Mouse (Mus musculus): Measurements from ENCODE around the gene Rab1b.

DNA sequence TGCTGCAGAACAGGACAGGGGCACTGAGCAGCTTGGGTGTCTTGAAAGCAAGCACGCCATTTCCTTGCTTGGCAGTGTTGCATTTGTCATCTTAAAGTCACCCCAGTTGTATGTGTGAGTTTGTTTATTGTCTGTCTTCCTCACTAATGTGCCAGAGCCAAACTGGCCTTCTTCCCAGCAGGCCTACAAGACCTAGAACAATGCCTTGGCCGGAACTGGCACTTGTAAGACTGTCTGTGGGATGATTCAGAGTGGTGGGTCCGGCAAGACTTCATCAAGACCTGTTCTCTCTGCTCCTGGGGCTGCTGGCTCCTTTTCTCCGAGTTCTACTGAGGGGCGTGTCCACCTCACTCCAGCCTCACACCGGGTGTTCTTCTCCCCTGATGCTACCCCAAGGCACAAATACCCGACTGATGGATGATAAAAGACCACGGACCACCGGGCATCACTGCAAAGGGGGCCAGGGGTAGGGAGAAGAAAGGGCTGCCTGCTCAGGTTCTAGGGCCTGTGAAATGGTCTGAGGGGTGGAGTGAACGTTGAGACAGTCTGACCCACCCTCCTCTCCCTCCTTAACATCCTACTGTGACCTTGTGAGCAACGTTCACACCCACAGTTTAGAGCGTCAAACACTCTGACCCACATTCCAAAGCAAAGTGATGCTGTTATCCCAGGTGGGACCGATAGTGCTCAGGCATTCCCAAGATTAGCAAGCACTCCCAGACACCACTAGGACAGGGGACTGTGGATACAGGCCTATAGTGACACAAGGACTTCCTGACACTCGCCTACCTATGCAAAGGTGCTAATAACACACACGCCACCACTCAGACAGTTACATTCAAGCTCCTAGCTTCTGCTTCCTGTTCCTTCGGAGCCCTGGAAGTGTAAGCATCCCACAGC is 48.7 kb downstream of the Rab1b start:
- no peak for TF ChIP-seq CTCF (IDR thresholded peaks at IDR 0.05; ENCODE audit: low read depth)
- TF ChIP-seq EP300 (IDR thresholded peaks at IDR 0.05; ENCODE audit: low read depth), result no peak

Data from liver, postnatal 0 days (tissue).